Mouse (Mus musculus): ENCODE data around the gene Pkp3. TPM values are rescaled to one million over a fixed set of nuclear protein-coding genes. Genes with fewer than 3 reads are reported as not detected.
A peak's percentile ranks its signal among the peaks of the same experiment; 100 is the strongest.
"Not testable (repeated sequence)": the region's sequence is repeated elsewhere in the genome, so short reads cannot be mapped to it uniquely, and the experiment has no call there.

Pkp3 gene
- total RNA-seq (2021) = not detected
- long read RNA-seq, experiment 1 = 0 reads
- long read RNA-seq, experiment 2 = 0 reads

DNA sequence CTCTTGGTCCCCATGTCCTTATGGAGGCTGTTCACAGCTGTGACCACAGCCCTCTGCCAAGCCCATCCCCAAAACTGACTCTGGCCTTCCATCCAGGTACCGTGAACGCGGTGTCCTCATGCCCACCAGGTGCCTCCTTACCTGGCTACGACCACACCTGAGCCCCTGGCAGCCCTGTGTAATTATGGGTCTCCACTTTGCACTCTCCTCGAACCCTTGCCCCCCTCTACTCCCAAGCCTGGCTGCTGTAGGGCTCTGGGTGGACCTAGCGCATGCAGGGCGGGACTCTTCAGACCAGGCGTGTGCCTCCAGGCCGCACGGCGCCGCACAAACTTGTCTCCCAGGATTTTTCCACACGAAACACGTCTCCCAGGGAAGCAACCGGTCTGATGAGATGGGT lies at the start of gene Pkp3:
Pkp3 (plus strand) TSS at position 378 of the 400 bp plus-strand sequence.
- no peak for DNase-seq
- Histone ChIP-seq H3K27ac (no peak within 1 kb of the TSS), H3K4me3 (no peak within 1 kb of the TSS)
- no peak for TF ChIP-seq CTCF (IDR thresholded peaks at IDR 0.05)
- intact Hi-C loops (cut with DNase I) = no loop called here

DNA sequence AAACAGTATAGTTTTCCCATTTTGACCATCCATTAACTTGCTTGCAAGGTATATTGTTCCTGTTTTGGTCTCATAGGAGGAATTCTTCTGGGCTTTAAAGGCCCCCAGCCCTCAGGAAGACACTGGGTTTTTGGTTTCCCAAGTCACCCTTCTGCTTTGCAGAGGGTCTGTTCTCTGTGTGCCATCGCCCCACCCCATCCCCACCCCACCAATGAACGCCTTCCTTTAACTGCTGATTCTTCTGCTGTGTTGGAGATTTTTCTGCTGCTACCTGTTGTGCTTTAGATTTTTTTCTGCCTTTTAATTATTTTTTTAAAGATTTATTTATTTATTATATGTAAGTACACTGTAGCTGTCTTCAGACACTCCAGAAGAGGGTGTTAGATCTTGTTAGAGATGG lies 49.2 kb upstream of the Pkp3 start, which contains the start of gene Gm17387:
Gm17387 (plus strand) TSS at position 301 of the 400 bp plus-strand sequence.
- TF ChIP-seq CTCF (IDR thresholded peaks at IDR 0.05) = no peak
- no peak for DNase-seq
- no peak within 1 kb of the TSS for H3K4me3 ChIP-seq
- no peak within 1 kb of the TSS for H3K27ac ChIP-seq
- intact Hi-C loops (cut with DNase I) = no loop called here

DNA sequence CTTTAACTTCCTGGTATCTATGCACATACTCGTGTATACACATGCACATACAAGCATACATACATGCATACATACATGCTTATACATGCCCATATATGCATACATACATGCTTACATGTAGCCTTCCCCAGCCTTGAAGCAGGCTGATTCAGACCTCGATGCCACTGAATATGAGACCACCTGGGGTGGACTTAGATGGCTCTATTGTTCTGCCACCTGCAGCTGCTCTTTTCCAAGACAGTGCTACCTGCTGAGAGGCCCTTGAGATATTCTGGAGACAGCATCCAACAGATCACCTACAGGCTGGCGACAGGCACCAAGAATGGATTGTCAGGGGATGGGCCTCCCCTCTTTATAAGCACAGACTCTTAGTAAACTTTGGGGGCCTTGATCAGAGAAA lies 47.6 kb upstream of the Pkp3 start:
- no peak overlapping the region for H3K27ac ChIP-seq
- DNase-seq = no peak
- H3K4me3 ChIP-seq = no peak overlapping the region
- intact Hi-C loops (cut with DNase I) = no loop called here
- TF ChIP-seq CTCF (IDR thresholded peaks at IDR 0.05) = no peak

DNA sequence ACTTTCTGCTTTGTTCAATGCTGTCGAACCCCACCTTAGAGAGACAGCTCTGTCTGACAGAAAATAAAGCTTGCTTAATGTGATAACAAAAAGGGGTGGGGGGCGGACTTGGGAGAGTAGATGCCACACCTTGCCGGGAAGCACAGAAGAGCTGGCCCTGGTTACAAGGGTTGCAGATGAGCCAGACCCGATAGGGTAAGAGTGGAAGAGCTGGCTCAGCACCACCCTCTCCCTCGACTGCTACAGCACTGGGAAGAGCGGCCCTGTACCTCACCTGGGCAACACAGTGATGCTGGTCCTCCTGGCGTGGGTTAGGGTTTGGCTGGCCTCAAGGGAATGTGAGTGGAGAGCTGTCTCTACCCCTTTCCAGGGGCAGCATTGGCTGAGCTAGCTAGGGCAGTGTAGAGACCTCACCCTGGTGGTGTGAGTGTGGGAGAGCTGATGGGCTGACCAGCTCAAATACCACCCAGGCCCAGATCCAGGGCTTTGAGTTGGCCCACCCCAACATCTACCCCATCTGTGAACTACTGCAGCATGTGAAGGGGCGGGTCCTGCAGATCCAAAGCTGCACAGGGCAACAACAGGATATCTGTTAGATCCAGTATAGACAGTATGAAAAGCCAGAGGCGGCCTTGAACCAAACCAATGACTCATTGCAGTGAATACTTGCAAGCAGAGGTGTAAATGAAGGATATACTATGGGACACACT lies 45.4 kb upstream of the Pkp3 start:
- no peak overlapping the region for H3K4me3 ChIP-seq
- intact Hi-C loops (cut with DNase I) = no loop called here
- no peak for DNase-seq
- no peak overlapping the region for H3K27ac ChIP-seq
- TF ChIP-seq CTCF (IDR thresholded peaks at IDR 0.05) = no peak

DNA sequence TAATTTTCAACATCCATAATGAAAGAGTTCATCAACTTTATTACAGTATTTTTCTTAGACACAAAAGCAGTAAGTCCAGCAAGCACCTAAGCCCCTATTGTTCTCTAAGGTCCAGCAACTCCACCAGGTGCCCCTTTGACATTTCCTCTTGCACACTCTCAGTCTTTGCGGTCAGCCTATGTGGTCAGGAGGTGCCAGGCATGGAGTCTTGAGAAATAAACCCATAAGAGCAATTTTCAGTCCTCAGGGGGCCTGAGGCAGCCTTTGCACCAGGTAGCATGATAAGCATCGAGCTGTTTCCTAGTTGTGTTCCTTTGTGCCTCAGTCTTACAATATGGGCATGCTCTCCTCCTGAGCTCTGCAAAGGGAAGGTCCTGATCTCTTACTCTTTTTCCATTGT lies 41.4 kb upstream of the Pkp3 start:
- H3K4me3 ChIP-seq; DNase-seq; intact Hi-C loops (cut with DNase I); H3K27ac ChIP-seq: not testable (repeated sequence)

DNA sequence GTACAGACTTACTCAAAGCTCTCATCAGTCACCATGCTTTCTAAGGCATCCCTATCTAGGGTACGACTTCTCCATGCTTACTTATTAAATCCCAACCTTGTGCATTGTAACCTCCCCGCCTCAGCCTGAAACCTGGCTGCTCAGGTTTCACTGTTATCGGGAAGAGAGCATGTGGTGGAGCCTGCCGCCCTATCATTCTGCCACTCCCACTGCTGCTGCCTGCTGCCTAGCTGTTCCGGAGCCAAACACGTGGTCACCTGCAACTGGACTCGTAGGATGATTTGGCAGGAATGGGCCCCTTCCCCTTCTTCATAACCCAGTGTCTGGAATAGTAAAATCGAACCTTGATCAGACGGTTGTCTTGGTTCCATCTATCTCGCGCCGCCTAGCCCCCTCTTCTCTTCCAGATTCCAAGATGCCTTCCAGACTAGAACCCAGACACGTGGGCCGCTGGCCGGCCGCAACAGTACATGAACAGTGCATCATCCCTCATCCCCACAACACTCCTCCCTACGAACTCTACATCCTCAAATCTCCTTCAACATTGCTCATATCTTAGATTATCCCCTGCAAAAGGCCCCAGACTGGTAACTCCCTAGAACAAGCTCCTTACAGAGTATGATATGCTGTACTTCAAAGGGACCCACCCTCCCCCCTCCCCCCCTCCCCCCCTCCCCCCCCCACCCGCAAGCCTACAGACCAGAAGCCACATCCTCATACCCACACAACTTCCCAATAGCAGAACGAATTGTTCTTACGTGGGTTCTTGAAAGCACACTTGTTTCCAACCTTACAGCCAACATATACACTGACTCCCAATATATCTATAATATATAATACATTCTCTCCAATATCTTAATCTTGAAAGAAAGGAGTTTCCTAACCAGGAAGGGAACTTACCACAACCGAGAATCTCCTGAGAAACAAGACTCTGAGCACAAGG lies 39.7 kb upstream of the Pkp3 start:
- no peak overlapping the region for H3K4me3 ChIP-seq
- no peak for TF ChIP-seq CTCF (IDR thresholded peaks at IDR 0.05)
- no peak for DNase-seq
- intact Hi-C loops (cut with DNase I) = no loop called here
- no peak overlapping the region for H3K27ac ChIP-seq

DNA sequence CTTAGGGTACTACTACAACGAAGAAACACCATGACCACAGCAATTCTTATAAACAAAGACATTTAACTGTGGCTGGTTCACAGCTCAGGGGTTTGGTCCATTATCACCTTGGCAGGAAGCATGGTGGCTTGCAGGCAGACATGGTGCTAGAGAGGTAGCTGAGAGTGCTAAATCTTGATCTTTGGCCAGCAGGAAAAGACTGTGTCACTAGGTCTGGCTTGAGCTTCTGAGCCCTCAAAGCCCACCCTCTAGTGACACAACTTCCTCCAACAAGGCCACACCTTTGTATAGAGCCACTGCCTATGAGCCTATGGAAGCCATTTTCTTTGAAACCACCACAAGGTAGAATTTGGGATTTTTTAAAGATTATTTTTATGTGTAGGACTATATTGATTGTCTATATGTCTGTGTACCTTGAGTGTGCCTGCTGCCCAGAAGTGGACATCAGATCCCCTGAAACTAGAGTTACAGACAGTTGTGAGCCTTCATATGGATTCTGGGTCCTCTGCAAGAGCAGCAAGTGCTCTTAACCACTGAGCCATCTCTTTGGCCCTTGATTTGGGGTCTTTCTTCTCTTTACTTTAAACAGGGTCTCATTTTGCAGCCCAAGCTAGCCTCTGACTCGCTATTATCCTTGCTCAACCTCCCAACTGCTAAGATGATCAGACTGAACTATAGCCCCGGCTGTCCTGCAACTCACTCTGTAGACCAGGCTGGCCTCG lies 38.5 kb upstream of the Pkp3 start:
- intact Hi-C loops (cut with DNase I) = no loop called here
- Histone ChIP-seq H3K4me3 (no peak overlapping the region), H3K27ac (no peak overlapping the region)
- no peak for DNase-seq
- no peak for TF ChIP-seq CTCF (IDR thresholded peaks at IDR 0.05)

DNA sequence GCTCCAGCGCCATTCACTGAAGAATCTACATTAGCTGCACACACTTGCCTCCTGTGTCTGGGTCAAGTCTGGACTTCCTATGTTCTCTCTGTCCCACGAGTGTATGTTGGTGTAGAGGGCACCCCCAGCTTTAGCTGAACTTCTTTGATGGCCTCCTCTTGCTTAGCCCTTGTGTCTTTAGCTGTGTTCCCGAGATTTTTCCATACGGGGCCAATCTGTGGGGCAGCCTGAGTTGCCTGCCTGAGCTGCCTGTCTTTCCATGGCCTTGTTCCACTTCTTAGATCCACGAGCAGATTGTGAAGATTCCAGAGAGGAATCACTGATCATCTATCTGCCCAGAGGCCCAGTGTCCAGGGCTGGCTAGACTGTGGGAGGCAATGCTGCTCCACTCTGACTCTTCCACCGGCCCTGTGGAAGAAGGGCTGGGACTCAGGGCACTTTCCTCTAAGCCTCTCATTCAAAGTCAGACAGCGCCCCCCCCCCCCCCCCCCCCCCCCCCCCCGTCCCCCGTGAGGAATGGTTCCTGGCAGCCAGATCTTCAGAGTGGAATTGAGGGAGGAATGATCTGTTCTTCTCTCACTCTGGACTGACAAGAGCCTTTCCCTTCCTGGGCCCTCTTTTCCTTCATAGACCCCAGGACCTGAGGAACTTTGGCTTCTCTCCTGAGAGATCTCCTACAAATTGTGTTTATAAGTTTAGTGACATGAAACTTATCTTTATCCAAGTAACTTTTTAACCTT lies 37.0 kb upstream of the Pkp3 start:
- H3K27ac ChIP-seq = peak overlapping the region; percentile 85
- no peak for DNase-seq
- TF ChIP-seq CTCF (IDR thresholded peaks at IDR 0.05) = no peak
- H3K4me3 ChIP-seq = peak overlapping the region; percentile 17
- intact Hi-C loops (cut with DNase I) = no loop called here

DNA sequence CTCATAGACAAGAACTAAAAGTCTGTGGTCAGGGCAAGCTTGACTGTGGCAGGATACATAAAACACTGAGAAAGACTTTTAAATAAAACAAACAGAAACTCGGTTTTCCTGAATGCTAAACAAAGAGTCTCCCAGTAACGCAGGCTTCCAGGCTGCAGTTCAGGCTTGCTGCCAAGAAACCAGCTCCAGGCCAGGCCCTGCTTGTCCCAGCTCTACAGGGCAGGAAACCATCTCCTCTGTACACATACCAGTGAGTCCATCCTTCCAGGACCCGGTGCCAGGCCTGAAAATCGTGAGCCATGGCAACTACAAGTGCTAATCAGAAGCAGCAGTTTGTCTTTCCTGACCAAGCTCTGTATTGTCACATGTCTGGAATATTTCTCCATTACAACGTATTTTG lies 36.4 kb upstream of the Pkp3 start:
- peak overlapping the region; percentile 85 for H3K27ac ChIP-seq
- no peak for TF ChIP-seq CTCF (IDR thresholded peaks at IDR 0.05)
- H3K4me3 ChIP-seq = peak overlapping the region; percentile 17
- peak; percentile 86 for DNase-seq
- intact Hi-C loops (cut with DNase I) = no loop called here

DNA sequence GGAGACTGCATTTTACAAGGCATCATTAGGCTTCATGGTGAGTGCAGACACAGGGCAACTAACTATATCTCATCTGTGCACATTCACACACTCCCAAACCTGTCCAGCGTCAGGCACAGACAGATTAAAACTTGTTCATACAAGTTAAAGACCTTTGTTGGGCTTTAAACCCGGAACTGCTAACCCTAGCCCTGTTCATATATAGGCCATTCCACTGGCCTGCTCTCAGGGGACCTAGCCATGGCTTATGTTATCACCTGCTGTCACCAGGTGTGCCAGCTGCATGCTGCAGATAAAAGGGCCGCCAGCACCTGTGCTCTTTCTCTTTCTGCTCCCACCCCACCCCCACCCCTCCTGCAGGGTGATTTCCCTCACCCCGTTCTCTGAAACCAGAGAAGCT lies 35.5 kb upstream of the Pkp3 start:
- no peak for TF ChIP-seq CTCF (IDR thresholded peaks at IDR 0.05)
- H3K4me3 ChIP-seq = no peak overlapping the region
- intact Hi-C loops (cut with DNase I) = no loop called here
- peak overlapping the region; percentile 85; the same call in 1 of the 2 replicates for H3K27ac ChIP-seq
- no peak for DNase-seq

DNA sequence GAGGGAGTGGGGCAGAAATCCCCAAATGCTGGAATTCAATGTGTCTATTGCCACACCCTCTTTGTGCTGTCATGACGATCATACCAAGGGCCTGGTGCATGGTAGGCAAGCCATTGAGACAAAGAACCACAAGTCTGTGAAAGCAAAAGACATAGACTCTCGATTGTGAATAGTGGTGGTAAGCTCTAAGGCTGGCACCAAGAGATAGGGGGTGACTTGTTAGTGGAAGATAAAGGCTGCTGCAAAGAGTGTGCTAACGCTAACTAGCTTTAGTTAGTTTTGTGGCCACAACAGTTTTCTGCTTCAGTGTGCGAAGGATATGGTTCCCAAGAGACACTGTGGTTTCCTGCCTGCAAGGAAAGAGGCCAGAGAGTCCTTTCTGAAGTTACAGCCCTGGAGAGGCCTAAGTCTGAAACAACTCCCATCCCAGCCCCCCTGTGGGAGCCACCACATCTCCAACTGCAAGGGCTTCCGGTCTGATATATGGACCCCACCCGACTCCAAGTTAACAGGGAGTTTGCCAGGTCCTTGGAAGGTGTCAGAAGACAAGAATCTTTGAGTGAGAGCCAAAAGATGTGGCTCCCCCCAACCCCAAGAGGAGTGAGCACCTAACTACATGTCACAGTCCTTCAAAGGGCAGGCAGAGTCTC lies 31.0 kb upstream of the Pkp3 start:
- Histone ChIP-seq H3K4me3 (peak overlapping the region; percentile 71), H3K27ac (peak overlapping the region; percentile 95)
- no peak for TF ChIP-seq CTCF (IDR thresholded peaks at IDR 0.05)
- peak; percentile 58 for DNase-seq
- intact Hi-C loops (cut with DNase I) = loop anchor here (2.0 kb wide), 1 partner anchor 90 kb away; no protein-coding TSS in a partner anchor

Measured in gastrocnemius, adult 2 months (tissue).